In the genomic region with DNA sequence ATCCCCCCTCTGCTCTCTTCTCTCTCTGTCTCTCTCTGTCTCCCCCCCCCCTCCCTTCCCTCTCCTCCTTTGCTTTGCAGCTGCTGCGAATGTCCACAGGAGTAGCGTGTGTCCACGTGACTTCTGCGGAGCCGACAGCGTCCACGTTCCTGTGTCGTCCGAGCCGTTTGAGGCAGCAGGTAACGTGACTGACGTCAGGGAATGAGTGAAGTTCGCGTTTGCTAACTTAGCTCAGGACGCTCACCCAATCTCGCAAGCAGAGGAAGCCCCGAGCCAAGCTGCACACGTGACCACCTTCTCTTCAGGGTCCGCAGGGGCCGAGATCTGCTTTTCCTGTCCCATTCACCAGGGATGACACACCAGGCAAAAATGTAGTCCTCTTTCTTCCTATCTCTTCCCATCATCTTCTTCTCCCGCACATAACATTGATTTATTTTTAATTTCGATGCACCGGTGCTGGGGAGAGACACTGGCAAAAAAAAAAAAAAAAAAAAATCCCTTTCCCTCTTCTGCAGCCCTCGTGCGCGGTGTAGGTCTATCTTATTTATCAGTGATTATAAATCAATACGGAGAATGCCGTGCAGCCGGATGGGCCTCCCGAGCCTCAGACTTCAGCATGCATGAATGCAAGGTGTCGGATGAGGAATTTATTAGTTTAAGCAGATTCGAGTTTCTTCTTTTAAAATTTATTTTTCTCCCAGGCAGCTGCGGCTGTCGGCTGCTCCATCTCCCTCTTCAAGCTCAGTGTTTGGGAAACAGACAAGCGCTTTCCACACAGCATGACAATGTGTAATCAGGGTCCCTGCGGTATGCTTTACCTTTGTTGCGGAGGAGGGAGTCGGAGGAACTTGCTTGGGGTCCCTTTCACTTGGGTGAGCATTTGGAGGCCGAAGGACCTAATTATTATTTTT, we compare ENCODE assay signal across 8 mouse cellular contexts.
A peak's percentile ranks its signal among the peaks of the same experiment; 100 is the strongest.
DNase-seq lines count a peak whose midpoint lies in the region; ATAC-seq lines count a peak whose summit lies in the region.

No protein-coding gene starts in this region.

- no peaks in the 10 kb centered on the region; the same call in 1 of the 2 replicates for H3K9me3 ChIP-seq in heart, embryonic 12.5 days (replicated peaks)
- no peaks in the 10 kb centered on the region for H3K9me3 ChIP-seq in hindbrain, embryonic 12.5 days (replicated peaks)
- H3K9me3 ChIP-seq in midbrain, embryonic 11.5 days (ENCODE audit: control insufficient read depth, low read length): no peaks in the 10 kb centered on the region

- peak; percentile 59; the same call in 1 of the 2 replicates for ATAC-seq in heart, embryonic 12.5 days (ENCODE audit: insufficient number of reproducible peaks, low FRiP score)
- ATAC-seq in hindbrain, embryonic 12.5 days (ENCODE audit: low FRiP score): peak; percentile 12
- ATAC-seq in midbrain, embryonic 11.5 days (ENCODE audit: low FRiP score): peak; percentile 55

- H3K27ac ChIP-seq in heart, embryonic 12.5 days (ENCODE audit: poor library complexity, severe bottlenecking): no peak overlapping the region
- H3K27ac ChIP-seq in hindbrain, embryonic 12.5 days: peak overlapping the region; percentile 82
- H3K27ac ChIP-seq in midbrain, embryonic 11.5 days (ENCODE audit: low read depth, low read length): peak overlapping the region; percentile 68; the same call in 1 of the 2 replicates

- intact Hi-C loops in gastrocnemius, postnatal 36 days (cut with DNase I): no loop called here

- peak overlapping the region; percentile 71 for H3K4me2 ChIP-seq in heart, embryonic 12.5 days
- H3K4me2 ChIP-seq in hindbrain, embryonic 12.5 days (replicated peaks): peak overlapping the region; percentile 65
- peak overlapping the region; percentile 79 for H3K4me2 ChIP-seq in midbrain, embryonic 11.5 days

- peak overlapping the region; percentile 48 for H3K4me3 ChIP-seq in heart, embryonic 12.5 days
- H3K4me3 ChIP-seq in hindbrain, embryonic 12.5 days: peak overlapping the region; percentile 38
- peak overlapping the region; percentile 41 for H3K4me3 ChIP-seq in midbrain, embryonic 11.5 days (ENCODE audit: low read depth, low read length)

- H3K36me3 ChIP-seq in heart, embryonic 12.5 days: no peaks in the 10 kb centered on the region
- no peaks in the 10 kb centered on the region for H3K36me3 ChIP-seq in hindbrain, embryonic 12.5 days
- no peaks in the 10 kb centered on the region for H3K36me3 ChIP-seq in midbrain, embryonic 11.5 days (ENCODE audit: control insufficient read depth, insufficient read depth, low read length)

- no peak overlapping the region for H3K9ac ChIP-seq in heart, embryonic 12.5 days
- H3K9ac ChIP-seq in hindbrain, embryonic 12.5 days: peak overlapping the region; percentile 27
- H3K9ac ChIP-seq in midbrain, embryonic 11.5 days (ENCODE audit: low read length): peak overlapping the region; percentile 47

- no peak for DNase-seq in heart, adult 8-10 months (ENCODE audit: low spot score)
- peak; percentile 10 for DNase-seq in CD4-positive helper T cell, adult 2 months (ENCODE audit: low read depth, low spot score)
- peak; percentile 31 to 48 for DNase-seq in cerebellum, postnatal 36 days
- DNase-seq in midbrain, embryonic 11.5 days (ENCODE audit: low spot score, missing footprints): peak; percentile 93
- DNase-seq in yolk sac, embryonic 10.5 days (ENCODE audit: low spot score): peak; percentile 26
- no peak for DNase-seq in gastrocnemius, postnatal 36 days

- 2% methylated on average over 39 of the region's 39 CpGs for WGBS in heart, embryonic 12.5 days
- WGBS in hindbrain, embryonic 12.5 days: under 1% methylated on average over 39 of the region's 39 CpGs
- under 1% methylated on average over 39 of the region's 39 CpGs for WGBS in midbrain, embryonic 11.5 days

- peaks cover 50% of the 10 kb centered on the region for H3K27me3 ChIP-seq in heart, embryonic 12.5 days (replicated peaks)
- peaks cover 9% of the 10 kb centered on the region for H3K27me3 ChIP-seq in hindbrain, embryonic 12.5 days
- H3K27me3 ChIP-seq in midbrain, embryonic 11.5 days (ENCODE audit: control insufficient read depth, insufficient read depth, low read length): no peaks in the 10 kb centered on the region; the same call in 1 of the 2 replicates

- peaks cover 5% of the 10 kb centered on the region; the same call in 1 of the 2 replicates for H3K4me1 ChIP-seq in heart, embryonic 12.5 days (replicated peaks)
- H3K4me1 ChIP-seq in hindbrain, embryonic 12.5 days: peaks cover 37% of the 10 kb centered on the region
- H3K4me1 ChIP-seq in midbrain, embryonic 11.5 days (ENCODE audit: control insufficient read depth, insufficient read depth, low read length): peaks cover 26% of the 10 kb centered on the region

Comparison
In these comparisons a context has a peak if more than half of its experiments do, and no peak if none do; other contexts are left out.
1. DNase-seq: peak in CD4-positive helper T cell, adult 2 months (single experiment), cerebellum, postnatal 36 days (2 of 2), midbrain, embryonic 11.5 days (single experiment) and yolk sac, embryonic 10.5 days (single experiment); none in heart, adult 8-10 months (single experiment) and gastrocnemius, postnatal 36 days (0 of 2).
2. Peak in every context shown above with its lines, with median percentiles within 50 percentile points of each other: ATAC-seq, H3K4me2 ChIP-seq and H3K4me3 ChIP-seq.